ENCODE assay signal across 8 mouse cellular contexts in the genomic region with DNA sequence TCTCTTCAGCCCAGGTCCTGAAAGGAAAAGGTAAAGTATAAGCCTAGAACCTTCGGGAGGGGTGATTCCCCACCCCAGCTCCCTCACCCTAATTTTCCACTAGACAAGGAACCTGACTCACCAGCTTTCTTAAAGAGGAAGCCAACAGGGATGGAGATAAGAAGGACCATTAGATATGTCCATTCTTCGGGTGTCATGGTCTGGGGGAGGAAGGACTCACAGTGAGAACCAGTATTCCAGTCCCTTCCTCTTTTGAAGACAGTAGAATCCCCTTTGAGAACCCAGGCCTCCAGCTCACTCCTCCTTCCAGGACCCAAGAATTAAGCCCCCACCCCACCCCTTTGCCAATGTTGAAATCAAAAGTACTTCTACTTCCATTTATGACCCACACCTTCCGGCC. TPM values are rescaled to one million over a fixed set of nuclear protein-coding genes. Genes with fewer than 3 reads are reported as not detected.
DNase-seq lines count a peak whose midpoint lies in the region; ATAC-seq and TF ChIP-seq lines count a peak whose summit lies in the region.

No protein-coding gene starts in this region.

- DNase-seq in heart, postnatal 25 days (ENCODE audit: low spot score): no peak
- DNase-seq in MEL (ENCODE audit: low read depth, low spot score) (peak; percentile 71), MN1 (ENCODE audit: low spot score) (no peak)
- no peak for DNase-seq in midbrain, embryonic 14.5 days
- no peak for DNase-seq in embryo, embryonic 10.5 days (ENCODE audit: low spot score)
- DNase-seq in natural killer cell, adult 2 months (ENCODE audit: low spot score in 2 of 2): no peak

- no peaks in the 10 kb centered on the region for H3K9me3 ChIP-seq in heart, embryonic 15.5 days (replicated peaks)
- H3K9me3 ChIP-seq in MEL (replicated peaks; ENCODE audit: insufficient read depth, low read length): no peaks in the 10 kb centered on the region
- H3K9me3 ChIP-seq in hindbrain, embryonic 12.5 days (replicated peaks): no peaks in the 10 kb centered on the region
- no peaks in the 10 kb centered on the region for H3K9me3 ChIP-seq in midbrain, embryonic 14.5 days (ENCODE audit: control insufficient read depth, low read length)

- H3K4me3 ChIP-seq in heart, embryonic 15.5 days: peak overlapping the region; percentile 70
- H3K4me3 ChIP-seq in MEL (ENCODE audit: control insufficient read depth in 1 of 2, insufficient read depth in 1 of 2, low read depth in 2 of 2, low read length in 2 of 2): peak overlapping the region; percentile 73 to 79
- peak overlapping the region; percentile 72 for H3K4me3 ChIP-seq in hindbrain, embryonic 12.5 days
- peak overlapping the region; percentile 73 for H3K4me3 ChIP-seq in midbrain, embryonic 14.5 days (replicated peaks; ENCODE audit: low read depth, low read length)

- H3K27me3 ChIP-seq in heart, embryonic 15.5 days: no peaks in the 10 kb centered on the region
- no peaks in the 10 kb centered on the region for H3K27me3 ChIP-seq in MEL (ENCODE audit: control insufficient read depth in 1 of 2, insufficient read depth in 2 of 2, low read length in 2 of 2)
- H3K27me3 ChIP-seq in hindbrain, embryonic 12.5 days: no peaks in the 10 kb centered on the region
- H3K27me3 ChIP-seq in midbrain, embryonic 14.5 days (ENCODE audit: control insufficient read depth, insufficient read depth, low read length): no peaks in the 10 kb centered on the region

- peak overlapping the region; percentile 94 for H3K4me2 ChIP-seq in heart, embryonic 15.5 days
- peak overlapping the region; percentile 85 for H3K4me2 ChIP-seq in hindbrain, embryonic 12.5 days (replicated peaks)
- peak overlapping the region; percentile 75 for H3K4me2 ChIP-seq in midbrain, embryonic 14.5 days (ENCODE audit: low read length)

- peak overlapping the region; percentile 97; the same call in 1 of the 2 replicates for H3K27ac ChIP-seq in heart, embryonic 15.5 days
- peak overlapping the region; percentile 92 for H3K27ac ChIP-seq in MEL (ENCODE audit: control insufficient read depth, low read depth, low read length)
- no peak overlapping the region for H3K27ac ChIP-seq in hindbrain, embryonic 12.5 days
- peak overlapping the region; percentile 92 for H3K27ac ChIP-seq in midbrain, embryonic 14.5 days (replicated peaks; ENCODE audit: low read depth, low read length)

- H3K9ac ChIP-seq in heart, embryonic 15.5 days: peak overlapping the region; percentile 94
- H3K9ac ChIP-seq in MEL (ENCODE audit: control insufficient read depth, low read depth, low read length, poor library complexity, severe bottlenecking): peak overlapping the region; percentile 73
- peak overlapping the region; percentile 92 for H3K9ac ChIP-seq in hindbrain, embryonic 12.5 days
- H3K9ac ChIP-seq in midbrain, embryonic 14.5 days (replicated peaks; ENCODE audit: low read length): peak overlapping the region; percentile 88

- ATAC-seq in heart, embryonic 15.5 days (replicated peaks; ENCODE audit: insufficient number of reproducible peaks, insufficient read depth, low FRiP score, low read depth): no peak
- no peak for ATAC-seq in hindbrain, embryonic 12.5 days (ENCODE audit: low FRiP score)
- ATAC-seq in midbrain, embryonic 14.5 days (ENCODE audit: low FRiP score, low TSS enrichment): no peak

- no peak for TF ChIP-seq RAD21 in MEL (IDR thresholded peaks at IDR 0.05; ENCODE audit: low read depth, low read length)

- peaks cover 21% of the 10 kb centered on the region for H3K4me1 ChIP-seq in heart, embryonic 15.5 days (replicated peaks)
- H3K4me1 ChIP-seq in MEL (ENCODE audit: control insufficient read depth in 1 of 2, insufficient read depth in 2 of 2, low read length in 2 of 2): peaks cover 4 to 17% of the 10 kb centered on the region in 2 experiments; a peak in 3 of 4 replicates
- peaks cover 19% of the 10 kb centered on the region for H3K4me1 ChIP-seq in hindbrain, embryonic 12.5 days
- peaks cover 17% of the 10 kb centered on the region for H3K4me1 ChIP-seq in midbrain, embryonic 14.5 days (ENCODE audit: control insufficient read depth, insufficient read depth, low read length)

- peaks cover 9% of the 10 kb centered on the region; the same call in 1 of the 2 replicates for H3K36me3 ChIP-seq in heart, embryonic 15.5 days
- peaks cover 0 to 7% of the 10 kb centered on the region in 2 experiments; a peak in 3 of 4 replicates for H3K36me3 ChIP-seq in MEL (ENCODE audit: control insufficient read depth in 1 of 2, insufficient read depth in 2 of 2, low read length in 2 of 2)
- H3K36me3 ChIP-seq in hindbrain, embryonic 12.5 days: peaks cover 17% of the 10 kb centered on the region
- peaks cover 23% of the 10 kb centered on the region for H3K36me3 ChIP-seq in midbrain, embryonic 14.5 days (ENCODE audit: control insufficient read depth, insufficient read depth, low read length)

- H3K79me2 ChIP-seq in MEL (ENCODE audit: control insufficient read depth, insufficient read depth, low read length, poor library complexity): peaks cover 7% of the 10 kb centered on the region; the same call in 1 of the 2 replicates

- intact Hi-C loops in heart, postnatal 25 days (cut with DNase I): loop anchor here (1.0 to 10.0 kb wide), 5 partner anchors 13 to 1103 kb away; a partner anchor contains a TSS

- peak in 1 of 2 experiments; percentile 53; a peak in 1 of 4 replicates for TF ChIP-seq EP300 in MEL (IDR thresholded peaks at IDR 0.05; ENCODE audit: low read depth in 1 of 2, low read length in 2 of 2)

- TF ChIP-seq CTCF in MEL (IDR thresholded peaks at IDR 0.05 in 2 of 3, conservative IDR thresholded peaks at IDR 0.05 in 1 of 3; ENCODE audit: control insufficient read depth in 1 of 3, insufficient read depth in 1 of 3, low read depth in 2 of 3, low read length in 3 of 3, poor library complexity in 1 of 3, severe bottlenecking in 1 of 3): no peak

- TF ChIP-seq POLR2A in MEL (IDR thresholded peaks at IDR 0.05; ENCODE audit: control insufficient read depth in 1 of 2, insufficient read depth in 1 of 2, low read depth in 1 of 2, low read length in 2 of 2, poor library complexity in 1 of 2): no peak

- WGBS in heart, embryonic 15.5 days: 27% methylated on average over 3 of the region's 3 CpGs
- WGBS in hindbrain, embryonic 12.5 days: 37% methylated on average over 3 of the region's 3 CpGs
- WGBS in midbrain, embryonic 14.5 days: 41% methylated on average over 3 of the region's 3 CpGs

TF ChIP-seq in MEL, 35 proteins besides CTCF, POLR2A, EP300 and RAD21 (continues in another document):
- TF ChIP-seq SMC3 (IDR thresholded peaks at IDR 0.05; ENCODE audit: low read depth, low read length): peak; percentile 5; the same call in 1 of the 2 replicates
- TF ChIP-seq POLR2AphosphoS2 (IDR thresholded peaks at IDR 0.05; ENCODE audit: low read length): no peak
- peak; percentile 48 for TF ChIP-seq GATA1 (IDR thresholded peaks at IDR 0.05; ENCODE audit: low read depth, low read length)
- TF ChIP-seq ETS1 (IDR thresholded peaks at IDR 0.05; ENCODE audit: low read depth, low read length): peak; percentile 43; the same call in 1 of the 2 replicates
- TF ChIP-seq TAL1 (IDR thresholded peaks at IDR 0.05; ENCODE audit: low read length): no peak

RNA-seq across cellular contexts. Expression of a gene that starts 0.7 kb away (rescaled TPM):
- polyA plus RNA-seq in heart, embryonic 15.5 days (2015; fragmentation: Nextera tagmentation; extraction: Ambion mirVana): 198 and 226 TPM in 2 replicates
- 10 to 100 TPM; 68.3 to 73.4 TPM for total RNA-seq in heart, postnatal 25 days (2021)
- 16.0 and 17.1 TPM in 2 replicates for total RNA-seq in MEL (2012; rRNA removed)
- 10 to 100 TPM in 1 of 2 experiments, not detected in 1; 21.7 TPM for polyA plus RNA-seq in MEL (2012; ENCODE audit: insufficient read depth in 1 of 2, insufficient read length in 2 of 2, low read depth in 1 of 2, low replicate concordance in 2 of 2, missing spikeins in 1 of 2)
- 217 and 228 TPM in 2 replicates for polyA plus RNA-seq in hindbrain, embryonic 12.5 days (2016; fragmentation: Nextera tagmentation; extraction: Ambion mirVana)
- 232 and 277 TPM in 2 replicates for polyA plus RNA-seq in midbrain, embryonic 14.5 days (2014; fragmentation: Nextera tagmentation; extraction: Ambion mirVana)

RNA-seq across cellular contexts. Expression of a gene that starts 1.4 kb away (rescaled TPM):
- polyA plus RNA-seq in heart, embryonic 15.5 days (2015; fragmentation: Nextera tagmentation; extraction: Ambion mirVana): 30.1 and 44.1 TPM in 2 replicates
- total RNA-seq in heart, postnatal 25 days (2021): 10 to 100 TPM; 17.1 to 17.9 TPM
- total RNA-seq in MEL (2012; rRNA removed): 31.1 and 33.9 TPM in 2 replicates
- polyA plus RNA-seq in MEL (2012; ENCODE audit: insufficient read depth in 1 of 2, insufficient read length in 2 of 2, low read depth in 1 of 2, low replicate concordance in 2 of 2, missing spikeins in 1 of 2): 100 to 1,000 TPM in 1 of 2 experiments, not detected in 1; 113 TPM
- 50.8 and 57.4 TPM in 2 replicates for polyA plus RNA-seq in hindbrain, embryonic 12.5 days (2016; fragmentation: Nextera tagmentation; extraction: Ambion mirVana)
- 70.6 and 70.7 TPM in 2 replicates for polyA plus RNA-seq in midbrain, embryonic 14.5 days (2014; fragmentation: Nextera tagmentation; extraction: Ambion mirVana)

RNA-seq across cellular contexts. Expression of a gene that starts 11.9 kb away (rescaled TPM):
- polyA plus RNA-seq in heart, embryonic 15.5 days (2015; fragmentation: Nextera tagmentation; extraction: Ambion mirVana): 826 and 843 TPM in 2 replicates
- total RNA-seq in heart, postnatal 25 days (2021): 100 to 1,000 TPM; 589 to 617 TPM
- total RNA-seq in MEL (2012; rRNA removed): 2,912 and 2,921 TPM in 2 replicates
- polyA plus RNA-seq in MEL (2012; ENCODE audit: insufficient read depth in 1 of 2, insufficient read length in 2 of 2, low read depth in 1 of 2, low replicate concordance in 2 of 2, missing spikeins in 1 of 2): 1,000 to 10,000 TPM in 1 of 2 experiments, not detected in 1; 2,284 TPM
- 989 and 1,031 TPM in 2 replicates for polyA plus RNA-seq in hindbrain, embryonic 12.5 days (2016; fragmentation: Nextera tagmentation; extraction: Ambion mirVana)
- 857 and 868 TPM in 2 replicates for polyA plus RNA-seq in midbrain, embryonic 14.5 days (2014; fragmentation: Nextera tagmentation; extraction: Ambion mirVana)

RNA-seq across cellular contexts. Expression of a gene that starts 14.6 kb away (rescaled TPM):
- polyA plus RNA-seq in heart, embryonic 15.5 days (2015; fragmentation: Nextera tagmentation; extraction: Ambion mirVana): 4.1 and 7.8 TPM in 2 replicates
- under 1 TPM; 0.45 to 0.83 TPM for total RNA-seq in heart, postnatal 25 days (2021)
- 2.0 and 2.7 TPM in 2 replicates for total RNA-seq in MEL (2012; rRNA removed)
- polyA plus RNA-seq in MEL (2012; ENCODE audit: insufficient read depth in 1 of 2, insufficient read length in 2 of 2, low read depth in 1 of 2, low replicate concordance in 2 of 2, missing spikeins in 1 of 2): 10 to 100 TPM in 1 of 2 experiments, not detected in 1; 16.8 TPM
- 5.5 and 6.7 TPM in 2 replicates for polyA plus RNA-seq in hindbrain, embryonic 12.5 days (2016; fragmentation: Nextera tagmentation; extraction: Ambion mirVana)
- 3.0 and 3.2 TPM in 2 replicates for polyA plus RNA-seq in midbrain, embryonic 14.5 days (2014; fragmentation: Nextera tagmentation; extraction: Ambion mirVana)

RNA-seq across cellular contexts. Expression of a gene that starts 26.3 kb away (rescaled TPM):
- 17.4 and 19.8 TPM in 2 replicates for polyA plus RNA-seq in heart, embryonic 15.5 days (2015; fragmentation: Nextera tagmentation; extraction: Ambion mirVana)
- 10 to 100 TPM; 10.0 to 11.4 TPM for total RNA-seq in heart, postnatal 25 days (2021)
- total RNA-seq in MEL (2012; rRNA removed): 8.3 and 11.0 TPM in 2 replicates
- 10 to 100 TPM in 1 of 2 experiments, not detected in 1; 11.3 TPM for polyA plus RNA-seq in MEL (2012; ENCODE audit: insufficient read depth in 1 of 2, insufficient read length in 2 of 2, low read depth in 1 of 2, low replicate concordance in 2 of 2, missing spikeins in 1 of 2)
- polyA plus RNA-seq in hindbrain, embryonic 12.5 days (2016; fragmentation: Nextera tagmentation; extraction: Ambion mirVana): 20.7 and 21.4 TPM in 2 replicates
- polyA plus RNA-seq in midbrain, embryonic 14.5 days (2014; fragmentation: Nextera tagmentation; extraction: Ambion mirVana): 10.6 TPM in 2 replicates
